Mouse (Mus musculus): ENCODE results near the gene Adcy5.

DNA sequence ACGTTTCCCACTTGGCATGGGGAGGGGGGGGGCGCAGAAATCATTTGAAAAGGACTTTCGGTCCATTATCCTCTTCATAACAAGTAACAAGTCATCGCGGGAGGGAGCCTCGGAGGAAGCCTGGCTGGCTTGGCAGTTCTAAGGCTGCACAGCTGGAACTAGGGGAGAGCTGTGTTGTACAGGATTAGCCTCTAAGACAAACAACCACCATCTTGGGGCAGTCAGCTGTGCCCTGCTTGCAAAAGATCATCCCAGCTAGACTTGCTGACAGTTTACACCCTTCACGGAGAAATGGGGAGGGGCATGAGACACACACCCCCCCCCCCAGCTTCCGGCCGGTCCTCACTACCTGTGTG lies 14.1 kb upstream of the Adcy5 start:
- TF ChIP-seq CTCF (IDR thresholded peaks at IDR 0.05; ENCODE audit: low read depth) (no peak), EP300 (IDR thresholded peaks at IDR 0.05; ENCODE audit: low read depth) (no peak)

All from heart, postnatal 0 days (tissue).